Mouse (Mus musculus) right cerebral cortex, postnatal 36 days (tissue): ENCODE measurements around the gene Iyd.
"Not testable (repeated sequence)": the region's sequence is repeated elsewhere in the genome, so short reads cannot be mapped to it uniquely, and the experiment has no call there.

ENCODE experiments used
- DNase-seq, 2 experiments: peaks; one replicate each; pipeline ENCODE4 v3.0.0; 2022; ENCODE audit warnings: low spot score in 2 of 2, mixed read lengths in 1 of 2

Gene Iyd

DNA sequence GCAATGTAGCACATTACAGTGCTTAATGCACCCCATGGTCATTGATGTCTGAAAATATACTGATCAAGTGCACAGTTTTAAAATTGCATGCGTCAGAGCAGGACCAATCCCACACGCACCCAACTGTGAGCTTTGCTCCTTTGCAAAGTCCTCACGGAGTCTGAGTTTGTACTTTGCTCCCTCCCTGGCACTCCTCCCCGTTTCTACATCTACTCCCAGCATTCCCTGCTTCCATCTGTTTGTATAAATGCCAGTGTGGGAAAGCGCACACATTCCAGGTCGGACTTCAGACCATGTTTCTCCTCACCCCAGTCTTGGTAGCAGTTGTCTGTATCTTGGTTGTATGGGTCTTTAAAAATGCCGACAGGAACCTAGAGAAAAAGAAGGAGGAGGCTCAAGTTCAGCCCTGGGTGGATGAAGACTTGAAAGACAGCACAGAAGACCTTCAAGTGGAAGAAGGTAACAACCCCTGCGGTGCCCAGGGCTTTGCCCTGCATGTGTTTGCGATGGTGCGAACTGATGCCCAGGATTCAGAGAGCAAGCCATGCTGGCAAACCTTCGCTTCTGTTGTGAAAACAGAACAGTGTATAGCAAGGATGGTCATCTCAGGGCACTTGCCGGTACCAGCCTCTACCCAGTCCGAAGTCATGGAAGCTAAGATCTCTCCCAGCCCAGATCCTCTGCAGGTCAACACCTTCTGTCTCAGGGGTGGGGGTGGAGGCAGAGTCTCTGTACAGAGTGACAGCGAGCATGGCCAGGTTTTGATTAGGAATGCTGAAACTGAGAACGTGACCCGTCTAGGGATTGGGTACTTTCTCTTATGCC is at the start of gene Iyd:
TSS of gene Iyd (plus strand) at position 238 of the 825 bp plus-strand sequence.
- no peak for DNase-seq

DNA sequence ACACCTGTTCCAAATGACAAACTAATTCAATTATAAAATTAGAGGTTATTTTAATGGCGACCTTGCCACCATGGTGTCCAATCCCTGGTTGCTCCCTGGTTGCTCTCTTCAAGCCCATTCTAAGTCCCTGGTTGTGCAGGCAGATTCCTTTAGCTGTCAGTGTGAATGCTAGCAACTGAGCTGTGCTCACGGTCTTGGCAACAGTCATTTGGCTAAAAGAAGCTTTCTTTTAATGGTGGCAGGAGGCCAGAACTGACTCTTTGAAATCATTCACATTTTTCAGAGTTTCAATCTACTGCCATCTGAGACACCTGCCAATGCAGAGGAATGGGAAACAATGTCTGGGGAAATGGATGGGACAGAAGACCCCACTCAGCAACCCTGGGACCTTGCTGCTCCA is 43.2 kb upstream of the Iyd start:
- peak; percentile 7 to 13 for DNase-seq

DNA sequence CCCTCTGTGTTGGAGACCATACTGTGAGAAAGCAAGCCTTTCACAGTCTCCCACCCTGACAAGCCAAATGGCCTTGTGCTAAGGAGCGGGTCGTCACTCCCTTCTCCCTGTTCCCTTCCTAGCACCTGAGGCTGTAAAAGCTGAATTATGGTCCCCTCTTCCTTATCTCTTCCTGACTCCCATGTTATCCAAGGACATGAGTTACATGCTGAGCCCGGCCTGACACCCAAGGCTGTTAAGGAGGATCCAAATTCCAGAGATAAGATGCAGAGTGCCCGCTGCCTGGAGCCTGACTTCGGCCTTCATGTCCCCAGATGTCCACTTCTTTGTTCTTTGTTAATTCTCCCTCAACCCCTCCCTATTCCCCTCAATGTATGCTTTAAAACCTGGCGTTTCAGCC is 39.2 kb upstream of the Iyd start:
- DNase-seq: not testable (repeated sequence)

DNA sequence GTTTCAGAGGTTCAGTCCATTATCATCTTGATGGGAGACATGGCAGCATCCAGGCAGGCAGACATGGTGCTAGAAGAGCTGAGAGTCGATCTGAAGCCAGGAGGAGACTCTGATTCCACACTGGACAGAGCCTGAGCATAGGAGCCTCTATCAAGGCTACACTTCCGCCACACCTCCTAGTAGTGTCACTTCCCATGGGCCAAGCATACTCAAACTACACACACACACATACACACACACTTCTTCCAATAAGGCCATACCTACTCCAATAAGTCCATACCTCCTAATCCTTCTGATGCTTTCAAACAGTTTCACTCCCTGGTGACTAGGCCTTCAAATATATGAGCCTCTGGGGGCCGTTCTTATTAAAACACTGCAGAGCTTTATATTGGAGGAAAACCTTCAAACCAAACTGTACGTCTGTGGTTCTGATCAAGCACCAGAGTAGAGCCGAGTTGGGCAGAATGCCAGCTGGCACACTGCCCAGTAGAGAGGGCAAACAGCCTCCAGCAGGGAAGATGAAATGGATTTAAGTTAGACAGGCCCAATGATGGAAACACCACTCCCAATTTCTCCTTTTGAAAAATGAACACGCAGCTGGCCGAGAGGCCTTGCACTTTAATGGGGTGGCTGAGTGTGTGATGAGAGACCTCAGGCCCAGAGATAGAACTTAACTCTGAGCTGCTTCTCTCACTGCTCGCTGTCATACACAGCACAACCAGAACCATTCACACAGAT is 32.4 kb upstream of the Iyd start:
- DNase-seq: peak in 1 of 2 experiments; percentile 41

DNA sequence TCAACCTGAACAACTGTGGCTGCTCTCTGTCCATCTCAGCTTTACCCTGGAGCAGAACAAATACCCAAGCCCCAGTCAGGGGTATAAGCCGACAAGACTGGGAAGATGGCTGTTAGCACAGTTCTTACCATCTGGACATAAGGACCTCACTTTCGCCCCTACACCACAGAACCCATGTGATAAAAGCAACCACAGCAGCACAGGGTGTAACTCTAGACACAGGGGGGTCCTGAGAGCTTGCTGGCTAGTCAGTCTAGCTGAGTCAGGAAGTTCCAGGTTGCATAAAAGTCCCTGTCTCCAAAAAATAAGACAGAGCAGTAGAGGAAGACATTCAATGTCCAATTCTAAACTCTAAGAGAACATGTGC is 31.8 kb upstream of the Iyd start:
- no peak for DNase-seq

DNA sequence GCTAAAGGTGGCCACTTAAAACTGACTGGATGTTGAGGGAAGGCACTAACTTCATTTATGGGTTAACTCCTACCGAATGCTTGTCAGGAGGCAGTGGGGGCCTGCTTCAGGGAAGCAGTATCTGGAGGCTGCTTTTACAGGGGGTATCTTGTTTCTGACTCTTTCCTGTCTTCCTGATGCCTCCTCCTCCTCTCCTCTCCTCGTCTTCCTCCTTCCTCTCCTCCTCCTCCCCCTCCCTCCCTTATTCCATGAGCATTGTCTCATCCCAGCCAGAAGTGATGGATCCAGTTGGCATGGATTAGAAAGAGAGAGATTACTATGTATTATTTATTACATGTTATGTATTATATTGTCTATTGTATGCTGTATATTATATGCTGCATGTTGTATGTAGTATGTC is 31.3 kb upstream of the Iyd start:
- no peak for DNase-seq

DNA sequence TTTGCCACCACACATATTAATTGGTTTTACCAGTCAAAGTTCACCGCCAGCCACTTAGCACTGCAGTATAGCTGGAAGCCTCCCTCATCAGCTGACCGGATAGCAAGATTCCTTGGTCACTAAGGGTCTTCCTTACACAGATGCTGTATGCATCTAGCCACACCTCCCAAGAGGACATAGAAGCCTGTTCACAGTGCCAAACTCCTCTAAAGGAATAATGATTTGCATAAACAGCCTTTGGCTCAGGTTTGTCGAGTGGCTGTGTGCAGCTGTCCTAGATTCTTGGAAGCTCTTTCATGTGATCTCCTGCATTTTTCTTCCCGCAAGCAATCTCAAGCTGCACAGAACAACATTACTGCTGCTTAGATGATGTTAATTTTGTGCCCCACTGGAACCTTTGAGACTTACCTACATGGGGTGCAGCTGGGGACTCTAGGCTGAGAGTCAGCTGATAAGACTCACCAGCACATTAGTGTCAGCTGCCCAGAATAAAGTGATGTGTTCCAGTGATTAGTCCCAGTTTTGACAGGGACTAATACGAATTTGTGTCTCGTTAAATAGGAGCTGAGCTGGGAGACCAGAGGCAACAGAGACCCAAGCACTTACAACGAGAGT is 30.3 kb upstream of the Iyd start:
- no peak for DNase-seq

DNA sequence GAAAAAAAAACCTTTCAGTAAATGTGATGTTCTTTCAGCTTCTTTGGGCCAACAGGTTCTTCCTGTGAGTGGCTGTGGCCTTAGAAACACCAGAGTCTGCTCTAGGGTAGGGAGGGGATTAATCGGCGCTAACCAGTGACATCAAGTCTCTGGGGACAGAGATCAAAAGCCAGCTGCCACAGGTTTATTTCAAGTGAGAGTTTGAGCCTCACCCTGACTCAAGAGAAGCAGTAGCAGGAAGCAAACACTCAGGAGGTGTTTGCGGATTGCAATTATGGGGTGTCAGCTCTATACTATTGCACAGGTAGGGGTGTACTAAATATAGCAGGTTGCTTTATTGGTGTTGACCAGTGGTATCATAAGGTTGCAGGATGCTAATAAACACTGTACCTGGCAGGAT is 29.6 kb upstream of the Iyd start:
- DNase-seq: no peak

DNA sequence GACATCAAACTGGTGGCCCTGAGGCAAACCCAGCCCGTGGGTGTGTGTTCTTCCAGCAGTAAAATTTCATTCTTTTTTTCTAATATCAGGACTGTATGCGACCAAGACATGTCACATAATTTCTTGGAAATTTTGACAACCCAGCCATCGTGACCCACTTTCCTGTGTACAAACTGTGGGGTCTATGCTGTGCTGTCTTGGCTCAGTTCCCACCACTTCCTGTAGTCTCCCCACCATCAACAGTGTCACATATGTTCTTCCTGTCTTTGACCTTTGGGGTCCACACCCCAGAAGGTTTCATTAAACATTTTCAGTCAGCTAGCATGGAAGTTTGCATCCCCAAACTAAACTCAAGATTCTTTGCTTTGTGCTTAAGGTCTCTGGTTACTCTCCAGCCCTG is 28.6 kb upstream of the Iyd start:
- no peak for DNase-seq

DNA sequence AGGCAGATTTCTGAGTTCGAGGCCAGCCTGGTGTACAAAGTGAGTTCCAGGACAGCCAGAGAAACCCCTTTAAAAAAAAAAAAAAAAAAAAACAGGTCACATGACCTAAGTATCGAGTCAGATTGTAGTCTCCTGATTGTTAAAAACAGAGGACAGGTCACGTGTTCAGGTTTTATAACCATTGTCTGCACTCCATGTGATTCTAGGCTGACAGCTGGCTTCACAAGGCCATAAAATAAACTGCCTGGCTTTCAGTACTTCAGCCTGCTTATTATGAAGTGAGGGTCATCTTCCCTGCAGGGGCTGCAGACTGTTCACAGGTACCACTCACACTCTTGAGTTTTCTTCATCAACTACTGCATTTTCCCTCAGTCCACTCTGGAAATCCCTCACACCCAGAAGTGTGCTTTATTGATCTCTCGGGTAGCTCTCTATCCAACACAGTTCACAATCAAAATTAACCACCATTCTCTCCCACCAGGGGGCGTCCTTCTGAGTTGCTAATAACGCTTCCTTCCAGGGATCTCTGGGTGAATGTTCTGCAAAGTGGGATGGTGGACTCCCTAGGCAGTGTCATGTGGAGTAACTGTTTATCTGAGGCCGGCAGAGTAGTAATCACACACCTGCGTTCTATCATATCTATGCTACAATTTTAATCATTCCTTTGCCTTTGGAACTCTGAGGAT is 27.3 kb upstream of the Iyd start:
- DNase-seq: no peak

DNA sequence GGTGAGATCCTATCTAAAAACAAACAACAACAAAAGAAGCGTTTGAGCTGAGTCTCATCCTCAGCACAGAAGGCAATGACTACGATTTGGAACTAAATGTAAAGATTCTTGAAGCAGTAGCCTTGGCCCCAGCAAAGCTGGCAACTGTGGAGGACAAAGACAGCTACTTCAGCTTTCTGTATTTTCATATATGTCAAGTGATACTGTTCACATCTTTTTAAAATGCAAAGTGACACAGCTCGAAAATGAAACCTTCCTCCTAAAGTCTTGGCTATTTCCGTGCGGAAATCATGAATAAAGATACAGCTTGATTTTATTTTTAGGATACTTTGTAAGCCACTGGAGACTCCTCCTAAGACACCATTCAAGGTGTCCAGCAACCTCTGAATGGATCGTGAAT is 26.1 kb upstream of the Iyd start:
- no peak for DNase-seq

DNA sequence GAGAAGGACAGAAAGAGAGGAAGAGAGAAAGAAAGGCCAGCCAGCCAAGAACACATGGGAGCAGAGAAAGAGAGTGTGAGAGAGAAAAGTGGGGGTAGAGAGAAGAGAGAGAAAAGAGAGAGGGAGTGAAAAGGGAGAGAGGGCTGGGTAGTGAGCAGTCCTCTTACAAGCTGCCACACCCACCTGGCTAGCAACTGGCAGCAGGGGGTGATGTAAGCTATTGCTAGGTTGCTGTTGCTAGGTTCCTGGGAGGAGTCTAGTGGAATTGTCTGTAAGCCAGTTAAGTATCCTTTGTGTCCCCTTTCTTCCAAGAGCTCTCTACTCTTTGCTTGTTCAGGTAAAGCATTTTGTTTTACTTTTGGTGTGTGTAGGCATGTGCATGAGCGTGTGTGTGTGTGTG is 25.4 kb upstream of the Iyd start:
- DNase-seq: peak; percentile 14 to 37

DNA sequence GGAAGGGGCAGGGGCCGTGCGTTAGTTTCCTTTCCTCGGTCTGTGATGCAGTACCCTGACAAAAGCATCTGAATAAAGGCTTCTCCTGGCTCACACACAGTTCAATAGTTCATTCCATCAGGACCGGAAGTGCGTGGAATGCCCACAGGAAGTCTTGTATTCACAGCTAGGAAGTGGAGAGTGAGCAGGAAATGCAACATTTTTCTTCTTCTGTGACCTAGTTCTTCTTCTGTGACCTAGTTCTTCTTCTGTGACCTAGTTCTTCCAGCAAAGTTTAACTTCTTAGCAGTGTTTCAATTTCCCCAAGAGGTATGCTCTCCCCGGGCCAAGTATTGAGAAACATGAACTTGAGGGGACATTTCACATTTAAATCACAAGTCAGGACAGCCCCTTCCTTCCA is 23.6 kb upstream of the Iyd start:
- DNase-seq: no peak

DNA sequence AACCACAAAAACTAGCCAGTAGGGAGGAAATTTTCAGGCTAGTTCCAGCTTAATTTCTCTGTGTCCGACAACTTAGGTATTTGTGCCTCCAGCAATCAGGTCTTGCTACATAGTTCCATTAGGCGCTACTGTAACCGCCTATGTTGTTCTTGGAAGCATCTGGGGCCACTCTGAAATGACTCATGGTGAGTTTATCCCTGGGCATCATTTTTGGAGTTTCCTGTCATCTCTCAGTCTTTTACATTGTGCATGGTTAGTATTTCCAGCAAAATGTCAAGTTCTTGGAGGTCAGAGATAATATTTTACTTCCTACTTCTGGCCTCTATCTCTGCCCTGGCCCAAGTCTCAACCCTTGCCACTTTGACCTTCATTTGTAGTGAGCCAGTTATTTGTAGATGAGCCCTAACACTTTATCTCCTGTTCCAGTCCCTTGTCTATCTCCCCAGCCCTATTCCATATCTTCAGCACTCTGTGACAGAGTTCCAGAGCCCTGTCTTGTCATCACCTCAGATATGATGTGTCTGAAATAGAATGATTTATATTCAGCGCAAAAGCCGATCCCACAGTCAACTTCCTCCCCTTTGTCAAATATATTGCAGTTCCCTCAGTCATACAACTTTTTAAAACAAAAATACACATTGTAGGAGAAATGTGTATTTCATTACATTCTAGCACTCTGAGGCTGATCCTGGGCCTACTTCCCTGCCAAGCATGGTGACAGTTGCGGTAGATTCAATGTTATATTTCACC is 16.8 kb upstream of the Iyd start:
- peak in 1 of 2 experiments; percentile 36 for DNase-seq

DNA sequence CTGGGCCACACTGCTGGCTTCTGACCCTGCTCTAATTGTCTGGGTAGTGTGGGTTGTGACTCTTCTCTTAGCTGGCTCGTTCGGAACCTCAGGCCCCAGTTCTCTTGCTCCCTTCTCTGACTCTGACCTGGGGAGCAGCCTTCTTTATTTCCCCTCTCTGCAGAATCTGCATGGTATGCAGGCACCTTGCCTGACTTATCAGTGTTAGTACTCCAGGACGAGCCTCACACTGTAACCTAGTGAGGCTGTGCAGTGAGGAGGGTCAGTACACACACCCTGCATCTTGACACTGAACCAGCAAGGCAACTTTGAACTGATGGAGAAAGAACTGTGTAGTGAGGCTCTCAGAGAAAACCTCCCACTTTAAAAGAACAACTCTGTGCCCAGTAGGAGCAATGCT is 15.5 kb upstream of the Iyd start:
- DNase-seq: no peak

DNA sequence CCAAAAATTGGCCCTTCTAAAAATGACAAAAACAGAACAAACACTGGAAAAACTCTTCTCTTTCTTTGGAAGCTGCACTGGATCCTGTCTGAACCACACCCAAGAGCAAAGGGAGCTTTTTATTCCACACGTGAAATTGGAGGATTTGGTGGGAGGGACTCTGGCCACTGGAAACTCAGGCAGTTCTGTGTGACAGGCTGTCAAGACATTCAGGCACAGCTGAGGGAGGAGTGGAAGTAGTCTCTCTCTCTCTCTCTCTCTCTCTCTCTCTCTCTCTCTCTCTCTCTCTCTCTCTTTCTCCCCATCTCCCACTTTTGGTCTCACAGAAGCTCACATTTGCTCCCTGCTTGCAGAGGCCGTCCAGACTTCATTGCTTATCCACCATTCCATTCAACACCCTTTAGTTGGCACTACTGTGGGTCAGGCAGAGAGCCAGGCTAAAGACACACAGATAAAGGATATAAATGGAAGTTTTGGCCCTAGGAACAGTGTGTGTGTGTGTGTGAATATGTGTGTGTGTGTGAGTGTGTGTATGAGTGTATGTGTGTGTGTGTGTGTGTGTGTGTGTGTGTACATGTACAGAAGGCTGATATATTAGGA is 14.5 kb upstream of the Iyd start:
- DNase-seq: no peak

DNA sequence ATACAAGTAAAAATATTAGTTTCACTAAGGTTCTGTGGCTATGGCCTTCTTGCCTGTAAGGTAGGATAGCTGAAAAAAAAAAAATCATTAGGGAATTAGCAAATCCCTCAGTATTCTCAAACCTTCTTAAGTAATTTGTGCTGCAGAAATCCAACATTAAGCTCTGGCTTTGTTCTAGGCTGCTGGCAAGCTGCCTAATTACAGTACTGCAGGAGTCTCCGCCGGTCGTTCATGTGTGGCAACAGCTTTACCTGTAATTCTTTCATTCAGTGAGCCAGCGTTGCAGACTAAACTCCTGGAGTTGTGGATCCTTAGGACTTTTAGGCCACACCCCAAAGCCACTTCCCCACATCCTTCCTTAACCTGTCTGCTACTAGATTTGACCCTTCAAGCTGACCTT is 10.2 kb upstream of the Iyd start:
- DNase-seq: no peak

DNA sequence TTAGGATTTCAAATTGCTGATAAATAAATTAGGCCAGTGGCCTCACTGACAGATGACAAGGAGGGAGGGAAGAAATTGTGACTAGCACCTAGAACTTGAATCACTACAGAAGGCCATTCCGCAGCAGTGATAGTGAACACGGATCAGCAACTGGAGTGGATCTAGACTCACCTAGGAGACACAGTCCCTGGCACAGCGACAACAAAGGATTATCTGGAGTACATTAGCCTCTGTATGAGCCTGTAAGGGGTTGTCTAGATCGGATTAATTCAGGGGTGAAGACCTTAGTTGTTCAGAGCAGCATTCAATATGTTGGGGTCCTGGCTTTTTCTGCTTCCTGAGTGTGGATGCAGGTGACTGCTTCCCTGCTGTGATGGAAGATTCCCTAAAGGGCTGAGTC is 9.4 kb upstream of the Iyd start:
- DNase-seq: no peak

DNA sequence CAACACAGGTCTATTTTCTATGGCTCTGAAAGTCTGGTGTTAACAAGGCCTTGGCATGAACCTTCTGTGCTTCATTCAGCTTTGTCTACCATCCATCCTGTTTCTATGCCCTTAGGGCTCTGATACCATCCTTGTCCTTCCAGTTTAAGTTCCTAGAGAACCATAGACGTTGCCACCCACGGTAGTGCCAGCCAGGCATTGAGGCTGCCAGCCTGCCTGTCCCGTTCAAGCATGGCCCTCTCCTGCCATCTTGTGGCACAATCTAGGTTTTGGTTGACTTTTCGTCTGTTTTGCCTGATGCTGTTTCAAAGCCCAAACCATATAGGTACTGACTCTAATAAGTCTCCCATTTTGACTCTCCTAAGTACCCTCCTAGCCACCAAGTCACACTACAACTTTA is 8.7 kb upstream of the Iyd start:
- DNase-seq: peak; percentile 60 to 73

DNA sequence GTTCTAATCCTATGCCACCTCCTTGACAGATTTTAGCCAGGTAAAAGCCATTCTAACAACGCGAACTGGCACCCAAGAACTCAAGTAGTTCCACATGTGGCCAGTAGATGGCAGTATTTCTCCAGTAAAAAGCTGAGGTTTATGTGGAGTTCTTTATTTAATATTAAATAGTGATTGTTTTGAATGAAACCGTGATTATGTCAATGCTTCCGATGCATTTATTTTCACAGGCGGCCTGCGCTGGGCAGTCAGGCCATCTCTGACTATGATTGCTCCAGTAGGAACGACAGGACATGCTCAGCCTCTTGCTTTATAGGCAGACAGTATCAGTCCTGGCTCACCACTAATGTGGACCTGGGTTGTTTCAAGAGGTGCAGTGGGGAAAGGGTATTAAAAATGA is 5.6 kb upstream of the Iyd start:
- DNase-seq: no peak

DNA sequence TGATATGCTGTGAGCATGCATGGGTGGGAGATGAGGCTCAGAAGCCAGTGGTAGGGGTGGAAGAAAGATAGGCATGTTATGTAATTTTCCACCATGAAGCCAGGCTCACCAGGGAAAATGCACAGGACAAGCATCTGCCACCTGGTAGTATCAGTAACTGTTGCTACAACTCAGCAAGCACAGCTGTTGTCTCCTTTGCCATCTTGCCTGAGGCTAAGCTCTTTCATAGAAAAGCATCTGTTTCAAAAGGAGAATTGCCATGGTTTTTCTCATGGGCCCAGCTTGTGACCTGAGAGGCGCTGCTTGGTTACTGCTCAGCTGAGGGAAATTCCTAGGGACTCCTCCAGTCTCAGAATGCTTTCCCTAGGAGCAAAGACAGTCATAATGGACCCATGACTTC is 3.7 kb upstream of the Iyd start:
- no peak for DNase-seq
